Mouse (Mus musculus) gastrocnemius, postnatal 14 days (tissue): ENCODE measurements around the gene Bri3. TPM values are rescaled to one million over a fixed set of nuclear protein-coding genes. Genes with fewer than 3 reads are reported as not detected.
"Not testable (repeated sequence)": the region's sequence is repeated elsewhere in the genome, so short reads cannot be mapped to it uniquely, and the experiment has no call there.

Source experiments
- DNase-seq: peaks from one replicate; pipeline ENCODE4 v3.0.0; 2021; ENCODE audit warnings: mixed read lengths
- intact Hi-C: fragments of 180-260 bp; cut with DNase I; formaldehyde crosslinking; loops from one replicate; pipeline ENCODE4 v1.15.1; 2025; ENCODE audit warnings: low total_unique reads
- total RNA-seq, 2 experiments: library from RNA; stranded (reverse); gene quantifications; 2 replicates each; pipeline ENCODE4 v1.2.3; 2021

Bri3 gene
- total RNA-seq, 2 experiments from 2014 or later: 39.1 to 39.7 TPM

DNA sequence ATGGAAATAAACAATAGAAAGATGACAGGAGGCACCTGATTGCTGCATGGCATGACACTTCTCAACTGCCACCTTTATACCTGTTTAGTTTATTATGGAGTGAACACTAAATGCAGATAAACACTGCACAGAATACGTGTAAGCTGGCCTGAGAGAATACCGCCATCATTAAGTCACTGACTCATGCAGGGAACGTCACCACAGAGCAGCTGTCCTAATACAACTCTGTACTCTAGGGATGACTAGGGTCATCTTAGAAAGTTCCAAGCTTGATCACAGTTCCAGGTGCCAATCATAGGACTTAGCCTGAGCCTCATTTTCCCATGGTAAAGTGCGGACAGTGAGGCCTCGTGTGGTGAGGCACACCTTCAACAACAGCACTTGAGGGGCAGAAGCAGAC, 40.4 kb downstream of the Bri3 start:
- intact Hi-C loops: no loop called here
- no peak for DNase-seq

DNA sequence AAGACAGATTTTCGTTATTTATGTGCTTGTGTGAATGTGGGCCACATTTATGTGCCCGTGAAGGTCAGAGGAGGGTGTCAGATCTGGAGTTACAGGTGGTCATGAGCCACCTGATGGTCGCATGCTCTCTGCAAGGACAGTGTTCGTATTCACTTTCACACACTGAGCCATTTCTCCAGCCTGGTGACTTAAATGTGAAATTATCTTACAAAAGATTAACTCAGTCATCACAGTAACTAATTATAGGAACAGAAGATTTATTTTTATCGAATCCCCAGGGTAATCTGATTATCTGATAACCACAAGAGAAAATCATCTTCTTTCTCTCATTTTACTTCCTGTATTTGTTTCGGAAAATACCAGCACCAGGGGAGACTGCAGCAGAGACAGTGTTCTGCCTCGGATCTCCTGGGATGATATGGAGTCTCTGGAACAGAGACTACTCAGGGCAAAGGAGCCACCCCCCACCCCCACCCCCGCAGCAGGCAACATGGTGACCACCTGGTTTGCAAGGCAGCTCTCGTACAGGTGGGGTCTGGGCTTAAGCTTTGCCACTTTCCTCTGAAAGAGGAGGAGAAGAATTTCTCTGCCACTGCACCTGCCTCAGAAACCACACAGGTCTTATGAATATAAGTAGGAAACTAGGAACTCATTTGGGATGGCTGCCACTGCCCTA, 42.5 kb downstream of the Bri3 start:
- no peak for DNase-seq
- intact Hi-C loops: no loop called here

DNA sequence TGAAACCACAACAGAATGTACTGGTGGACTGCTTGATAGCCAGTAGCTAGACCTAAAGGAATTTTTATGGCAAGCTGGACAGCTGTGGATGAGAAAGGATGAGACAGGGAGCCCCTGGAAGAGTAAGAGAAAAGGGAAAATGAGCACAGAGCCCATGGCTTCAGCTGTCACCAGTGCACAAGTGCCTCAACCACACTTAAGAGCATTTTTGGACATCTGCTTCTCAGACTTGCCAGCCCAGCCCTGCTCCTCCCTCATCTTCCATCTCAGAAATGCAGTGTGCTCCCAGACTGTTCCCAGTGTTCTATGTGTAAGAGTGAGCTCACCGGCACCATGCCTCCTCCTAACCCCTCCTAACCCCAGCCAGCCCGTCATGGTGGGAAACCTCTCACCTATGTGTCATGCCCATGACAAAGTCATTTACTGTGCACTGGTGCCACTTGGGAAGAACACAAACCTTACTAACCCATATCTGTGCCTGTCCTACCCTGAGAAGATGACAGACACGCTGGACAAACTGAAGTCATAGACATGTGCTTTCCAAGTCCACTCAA, 43.1 kb downstream of the Bri3 start:
- intact Hi-C loops: no loop called here
- DNase-seq: no peak

DNA sequence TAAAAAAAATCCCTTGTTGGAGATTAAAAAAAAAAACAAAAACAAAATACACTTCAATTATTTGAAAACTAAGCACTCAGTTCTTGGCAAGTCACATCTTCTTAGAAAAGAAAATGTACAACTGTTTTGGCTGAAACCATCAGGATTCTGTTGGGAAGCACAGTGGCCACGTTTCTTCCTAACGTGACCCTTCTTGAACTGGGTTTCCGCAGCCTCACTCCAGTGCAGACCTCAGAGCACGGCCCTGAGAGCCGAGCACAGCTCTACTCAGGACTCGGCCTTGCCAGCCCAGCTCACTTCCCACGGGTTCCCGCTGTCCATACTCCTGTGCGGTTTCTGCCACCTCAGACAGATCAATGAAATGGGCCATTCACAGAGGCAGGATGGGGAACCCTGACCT, 44.2 kb downstream of the Bri3 start:
- peak; percentile 22 for DNase-seq
- intact Hi-C loops: no loop called here

DNA sequence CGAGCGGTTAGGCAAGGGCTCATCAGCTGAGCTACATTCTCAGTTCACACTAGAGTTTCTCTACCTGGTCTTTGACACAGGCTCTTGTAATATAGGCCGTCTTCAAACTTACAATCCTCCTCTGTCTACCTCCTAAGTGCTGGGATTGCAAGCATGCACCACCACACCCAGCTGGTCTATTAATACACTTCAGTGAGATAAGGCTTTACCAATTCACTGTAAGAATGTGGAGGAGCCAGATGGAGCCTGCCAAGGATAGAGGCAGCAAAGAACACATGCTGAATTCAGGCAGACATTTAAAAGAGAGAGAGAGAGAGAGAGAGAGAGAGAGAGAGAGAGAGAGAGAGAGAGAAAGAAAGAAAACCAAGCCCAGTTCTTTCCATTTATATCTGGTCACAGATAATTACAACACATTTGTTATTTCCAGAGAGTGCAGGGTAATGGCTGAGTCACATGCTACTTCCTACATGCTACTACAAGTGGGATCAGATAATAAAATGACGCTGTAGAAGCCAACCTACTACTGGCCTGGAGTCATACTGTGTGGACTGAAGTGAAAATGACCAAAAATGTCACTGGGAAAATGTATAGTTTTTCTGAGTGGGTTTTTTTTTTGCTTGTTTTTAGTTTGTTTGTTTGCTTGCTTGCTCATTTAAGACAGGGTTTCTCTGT, 45.7 kb downstream of the Bri3 start:
- intact Hi-C loops: no loop called here
- DNase-seq: no peak

DNA sequence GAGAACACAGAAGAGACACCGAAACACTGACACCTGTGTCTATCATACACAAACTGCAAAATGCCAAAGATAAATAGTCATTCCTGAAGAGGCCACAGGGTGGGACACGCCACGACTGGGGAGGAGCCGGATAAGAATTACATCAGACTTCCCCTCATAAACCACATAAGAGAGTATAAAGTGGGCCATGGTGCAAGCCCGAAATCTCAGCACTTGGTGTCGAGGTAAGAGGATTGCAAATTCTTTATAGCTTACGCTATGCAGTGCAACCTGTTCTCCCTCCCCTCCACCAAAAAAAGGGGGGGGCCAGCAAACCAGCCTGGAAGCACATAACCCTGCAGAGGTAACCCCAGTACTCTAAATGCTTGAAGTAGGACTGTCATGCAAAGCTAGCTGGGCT, 50.7 kb downstream of the Bri3 start:
- intact Hi-C loops: no loop called here
- no peak for DNase-seq

DNA sequence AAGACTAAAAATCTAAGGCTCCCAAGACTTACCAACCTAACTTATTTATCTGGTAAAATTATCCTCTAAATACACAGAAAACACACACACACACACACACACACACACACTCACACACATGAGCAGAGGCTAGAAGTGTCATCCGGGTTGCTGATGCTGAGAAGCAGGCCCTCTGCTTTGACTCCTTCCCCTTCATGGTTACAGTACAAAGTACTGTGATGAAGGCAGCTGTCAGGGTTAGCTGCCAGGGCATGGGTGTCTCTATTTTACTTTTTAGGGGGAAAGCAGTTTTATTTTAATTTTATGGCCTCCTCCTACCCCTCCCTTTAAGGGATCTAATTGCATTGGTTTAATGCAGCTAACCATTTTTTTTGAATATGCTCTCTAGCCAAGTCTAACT, 51.1 kb downstream of the Bri3 start:
- intact Hi-C loops: no loop called here
- no peak for DNase-seq

DNA sequence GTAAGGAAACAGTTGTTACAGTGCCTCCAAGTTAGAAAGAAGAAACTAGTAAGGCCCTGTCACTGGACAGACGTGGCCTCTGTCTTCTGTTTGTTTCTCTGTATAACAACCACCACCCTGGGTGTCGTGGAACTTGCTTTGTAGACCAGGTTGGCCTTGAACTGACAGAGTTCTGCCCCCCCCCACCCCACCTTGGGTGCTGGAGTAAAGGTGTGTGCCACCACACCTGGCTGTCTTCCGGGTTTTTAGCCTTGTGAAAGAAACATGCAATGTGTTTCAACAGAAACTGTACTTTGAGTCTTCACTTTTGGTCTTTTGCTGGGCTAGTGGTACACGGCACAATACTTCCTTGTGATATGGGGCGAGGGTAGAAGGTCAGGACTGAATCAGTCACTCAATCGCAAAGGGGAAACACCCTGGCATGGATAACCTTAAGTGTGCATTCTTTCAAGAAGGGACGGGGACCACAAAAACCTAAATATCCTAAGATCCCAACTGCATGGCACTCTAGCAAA, 51.9 kb downstream of the Bri3 start:
- no peak for DNase-seq
- intact Hi-C loops: no loop called here

DNA sequence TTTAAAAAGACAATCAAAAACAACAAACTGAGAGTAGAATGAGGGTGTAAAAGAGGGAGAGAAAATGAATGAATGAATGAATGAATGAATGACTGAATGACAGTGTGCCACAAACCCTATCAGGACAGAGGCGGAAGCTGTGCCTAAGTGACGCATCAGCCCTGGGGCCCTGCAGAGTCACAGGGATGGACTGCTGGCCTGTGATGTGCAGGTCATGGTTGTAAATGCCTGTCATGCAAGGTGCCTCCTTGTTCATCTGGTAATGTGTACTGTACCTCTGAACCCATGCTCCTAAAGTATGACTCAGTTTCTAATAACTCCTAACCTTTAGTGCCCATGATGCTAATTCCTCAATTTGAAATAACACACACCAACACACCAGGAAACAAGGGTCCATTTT, 58.8 kb downstream of the Bri3 start:
- DNase-seq: no peak
- intact Hi-C loops: no loop called here

DNA sequence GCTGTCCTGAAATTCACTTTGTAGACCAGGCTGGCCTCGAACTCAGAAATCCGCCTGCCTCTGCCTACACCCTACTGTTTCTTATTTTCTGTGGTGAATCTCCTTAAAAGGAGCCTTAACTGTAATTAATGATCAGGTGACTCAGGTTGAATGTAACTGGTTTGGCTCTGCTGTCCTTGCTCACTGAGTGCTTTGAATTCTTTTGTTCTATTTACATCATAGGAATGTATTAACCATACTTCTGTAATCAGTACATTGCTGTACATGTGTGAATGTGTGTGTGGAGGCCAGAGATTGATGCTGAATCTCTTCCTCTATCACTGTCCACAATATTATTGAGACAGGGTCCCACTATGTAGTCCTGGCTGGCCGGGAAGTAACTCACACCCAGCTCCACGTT, 64.7 kb downstream of the Bri3 start:
- intact Hi-C loops: no loop called here
- no peak for DNase-seq

DNA sequence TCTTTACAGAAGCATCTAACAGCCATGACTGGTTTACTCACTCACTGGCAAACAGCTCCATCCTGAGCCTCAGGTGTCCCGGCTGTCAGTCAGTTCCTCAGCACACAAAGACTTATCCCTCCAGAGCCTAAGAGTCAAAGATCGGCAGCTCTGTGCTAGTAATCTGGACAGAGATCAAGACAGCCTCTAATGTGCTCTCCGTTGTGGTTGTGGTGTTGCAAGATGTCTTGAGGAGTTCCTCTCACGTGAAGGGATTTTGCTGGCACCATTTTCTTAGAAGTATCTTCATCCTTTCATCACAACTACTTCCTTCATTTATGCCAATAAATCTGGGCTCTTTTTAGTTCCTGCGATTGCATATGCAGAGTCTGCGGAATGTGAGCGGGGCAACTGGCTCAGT, 67.9 kb downstream of the Bri3 start:
- intact Hi-C loops: no loop called here
- no peak for DNase-seq

DNA sequence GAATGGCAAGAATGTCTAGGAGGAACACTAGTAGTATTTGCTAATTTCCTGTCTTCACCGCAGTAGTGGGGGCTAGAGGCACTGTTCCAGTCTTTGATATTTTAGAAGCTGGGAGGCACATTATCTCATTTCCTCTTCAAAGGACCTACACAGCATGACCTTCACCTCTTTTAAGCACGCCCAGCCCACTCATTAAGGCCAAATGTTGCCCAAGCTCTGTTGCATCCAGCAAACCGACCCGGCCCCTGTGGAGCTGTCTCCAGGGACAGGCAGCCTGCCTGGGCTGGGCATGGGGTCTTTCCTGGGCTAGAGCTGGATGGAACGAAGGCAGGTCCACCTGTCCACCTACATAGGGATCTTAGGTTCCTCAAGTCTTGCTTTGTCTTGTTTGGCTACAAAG, 69.1 kb downstream of the Bri3 start:
- DNase-seq: no peak
- intact Hi-C loops: no loop called here

DNA sequence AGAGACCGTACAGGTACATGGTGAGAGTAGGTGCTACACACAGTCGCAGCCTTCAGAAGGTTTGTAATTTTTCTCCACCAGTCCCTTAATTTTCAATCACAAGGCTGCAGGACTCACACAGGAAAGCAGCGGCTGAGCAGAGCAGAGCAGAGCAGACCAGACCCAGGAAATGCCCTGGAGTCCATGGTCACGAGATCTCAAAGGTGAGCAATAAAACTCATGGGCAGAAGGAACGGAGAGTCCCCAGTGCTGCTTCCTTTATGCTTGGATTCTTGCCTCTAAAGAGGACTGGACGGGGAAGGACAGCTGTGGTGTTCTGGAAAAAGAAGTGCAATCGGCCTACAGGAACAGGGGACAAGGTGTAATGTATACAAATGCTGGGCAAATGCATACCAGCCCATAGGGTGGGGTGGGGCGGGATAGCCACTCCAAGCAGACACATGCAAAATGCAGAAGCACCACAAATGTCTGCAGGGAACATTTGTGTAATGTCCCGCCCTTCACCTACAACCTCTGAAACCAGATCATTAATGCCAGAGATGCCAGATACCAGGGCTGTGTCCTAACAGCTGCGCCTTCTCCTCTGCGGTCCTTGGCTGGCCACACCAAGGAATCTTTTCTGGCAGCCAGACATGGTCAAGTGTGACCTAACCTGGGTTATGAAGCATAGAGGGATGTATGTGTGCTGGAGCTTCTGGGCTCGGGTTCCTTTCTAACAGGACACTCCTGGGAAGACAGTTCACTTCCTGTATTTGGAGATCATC, 70.7 kb downstream of the Bri3 start:
- DNase-seq: peak; percentile 20
- intact Hi-C loops: no loop called here

DNA sequence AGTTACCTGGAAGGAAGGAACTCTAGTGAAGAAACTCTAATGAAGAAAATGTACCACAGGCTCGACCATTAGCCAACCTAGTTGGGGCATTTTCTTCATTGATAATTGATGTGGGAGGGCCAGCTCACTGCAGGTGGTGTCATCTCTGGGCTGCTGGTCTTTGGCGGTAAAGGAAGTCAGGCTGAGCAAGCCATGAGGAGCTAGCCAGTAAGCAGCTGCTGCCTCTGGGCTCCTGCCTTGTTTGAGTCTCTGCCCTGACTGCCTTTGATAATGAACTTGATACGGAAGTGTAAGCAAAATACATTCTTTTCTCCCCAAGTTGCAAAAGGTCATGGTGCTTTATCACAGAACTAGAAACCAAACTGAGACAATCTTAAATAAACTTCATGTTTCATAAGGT, 72.2 kb downstream of the Bri3 start:
- intact Hi-C loops: no loop called here
- DNase-seq: no peak

DNA sequence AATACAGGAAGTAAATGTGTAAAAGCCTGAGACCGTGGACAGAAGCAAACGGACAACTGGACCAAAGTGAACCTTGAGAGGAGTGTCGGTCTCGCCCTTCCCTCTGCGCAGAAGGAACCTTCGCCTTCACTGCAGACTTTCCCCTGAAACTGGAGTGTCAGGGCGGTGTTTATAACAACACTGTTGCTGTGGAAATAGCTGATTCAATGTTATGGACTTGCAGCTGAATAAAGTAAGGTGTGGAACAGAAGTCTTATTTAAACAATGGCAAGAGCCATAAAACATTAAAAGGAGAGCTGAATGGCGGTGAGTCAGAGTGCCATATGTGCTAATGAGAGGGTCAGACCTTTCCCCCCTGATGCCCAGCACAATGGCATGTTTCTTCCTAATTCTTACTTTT, 73.2 kb downstream of the Bri3 start:
- DNase-seq: no peak
- intact Hi-C loops: no loop called here

DNA sequence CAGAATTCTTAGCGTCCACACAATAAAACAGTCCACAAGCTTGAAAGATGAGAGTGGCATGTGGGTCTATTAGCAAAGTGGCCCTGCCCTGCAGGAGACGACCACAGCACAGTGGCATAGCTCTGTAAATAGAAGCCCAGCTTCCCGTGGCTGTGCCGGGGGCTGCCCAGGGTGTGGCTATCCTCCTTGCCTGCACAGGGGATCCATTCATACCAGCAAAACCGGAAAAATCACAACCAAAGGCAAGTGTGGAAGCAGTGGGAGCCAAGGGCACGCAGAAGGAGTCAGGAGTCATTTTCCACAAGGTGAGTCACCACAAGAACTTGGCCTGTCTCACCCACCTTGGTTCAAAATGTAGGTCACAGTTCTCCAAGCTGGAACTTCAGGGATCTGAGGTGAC, 74.0 kb downstream of the Bri3 start:
- intact Hi-C loops: no loop called here
- DNase-seq: no peak

DNA sequence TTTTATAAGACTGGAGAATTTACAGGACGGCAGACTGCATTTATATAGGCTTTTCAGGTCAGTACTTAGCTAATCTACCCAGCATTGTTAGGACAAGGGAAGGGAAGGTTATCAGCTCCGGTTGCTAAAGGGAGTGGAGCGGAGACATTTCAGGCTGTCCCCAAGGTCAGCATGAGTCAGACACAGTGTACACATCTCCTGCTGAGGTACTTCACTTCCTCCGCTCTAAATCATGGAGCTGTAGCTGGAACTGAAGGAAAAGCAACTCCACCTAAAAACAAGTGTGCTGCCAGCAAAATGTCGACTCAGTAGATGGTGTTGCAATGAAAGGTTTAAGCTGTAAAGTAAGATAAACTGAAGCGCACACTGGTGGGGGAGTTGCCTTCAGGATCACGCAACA, 77.4 kb downstream of the Bri3 start:
- DNase-seq: no peak
- intact Hi-C loops: no loop called here

DNA sequence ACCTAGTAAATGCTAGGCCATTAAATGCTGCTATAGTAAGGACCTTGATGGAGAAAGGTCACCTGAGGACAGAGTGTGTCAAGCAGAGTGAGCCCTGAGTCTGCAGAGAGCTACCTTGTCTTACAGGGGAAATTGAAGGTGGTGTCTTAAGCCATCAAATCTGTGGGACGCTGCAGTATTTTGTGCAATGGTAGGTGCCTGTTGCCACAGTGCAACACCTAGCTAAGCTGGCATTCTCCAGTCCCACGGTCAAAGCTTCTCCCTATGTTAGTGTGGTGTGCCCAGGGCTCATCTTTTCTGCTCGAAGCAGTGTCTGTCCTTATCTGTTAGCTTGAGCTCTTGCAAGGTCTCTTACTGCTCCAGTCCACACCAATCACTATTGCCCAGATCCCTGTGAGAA, 78.5 kb downstream of the Bri3 start:
- intact Hi-C loops: no loop called here
- no peak for DNase-seq

DNA sequence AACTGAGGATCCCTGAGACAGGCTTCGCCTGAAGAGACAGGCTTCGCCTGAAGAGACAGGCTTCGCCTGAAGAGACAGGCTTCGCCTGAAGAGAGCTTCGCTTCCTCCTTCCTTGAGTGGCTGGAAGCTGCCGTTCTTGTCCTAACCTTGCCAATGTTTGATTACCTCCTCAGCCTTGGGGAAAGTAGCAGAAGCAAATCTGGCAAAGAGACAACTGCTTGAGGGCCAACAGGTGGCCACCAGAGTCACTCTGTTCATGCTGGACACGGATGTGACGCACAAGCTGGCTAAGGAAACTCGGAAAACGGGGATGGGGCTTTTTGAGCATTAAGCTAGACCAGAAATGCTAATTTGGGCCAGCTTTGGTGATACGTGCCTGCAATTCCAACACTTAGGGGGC, 89.8 kb downstream of the Bri3 start:
- no peak for DNase-seq
- intact Hi-C loops: no loop called here

DNA sequence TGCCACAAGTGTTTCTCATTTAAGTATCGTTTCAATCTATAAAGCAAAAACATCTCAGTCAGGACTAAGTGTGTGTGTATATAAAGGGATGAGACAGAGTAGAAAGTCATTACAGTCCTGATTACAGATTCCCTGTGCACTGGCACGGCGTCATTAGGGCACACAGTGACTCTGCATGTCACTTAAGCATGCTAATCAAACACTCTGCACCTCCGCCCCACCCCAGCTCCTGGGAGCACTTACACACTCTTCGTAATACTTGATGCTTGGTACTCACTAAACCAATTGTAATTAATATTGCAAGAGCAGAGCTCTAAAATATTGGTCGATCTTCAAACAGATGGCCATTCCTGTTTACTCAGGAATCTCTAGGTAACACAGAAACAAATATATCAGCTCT, 91.1 kb downstream of the Bri3 start:
- DNase-seq, intact Hi-C loops: not testable (repeated sequence)

DNA sequence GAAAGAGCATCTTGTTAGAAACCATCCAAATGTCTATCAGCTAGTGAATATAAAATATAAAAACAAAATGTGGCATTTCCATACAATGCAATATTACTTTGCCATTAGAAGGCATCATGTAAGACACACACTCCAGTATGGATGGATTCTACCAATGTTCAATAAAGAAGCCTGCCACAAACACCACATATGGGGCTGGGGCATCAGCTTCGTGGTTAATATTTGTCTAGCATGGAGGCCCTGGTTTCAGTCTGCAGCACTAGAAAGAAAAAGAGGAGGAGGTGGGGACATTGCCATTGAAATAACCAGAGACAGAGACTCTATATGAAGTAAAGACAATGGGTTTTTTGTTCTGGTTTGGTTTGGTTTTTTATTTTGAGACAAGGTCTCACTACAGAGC, 94.5 kb downstream of the Bri3 start:
- no peak for DNase-seq
- intact Hi-C loops: no loop called here
